ENCODE assay signal across 8 mouse cellular contexts in genomic region chr6:53958321-53958720, GRCm38 (mm10). TPM values are rescaled to one million over a fixed set of nuclear protein-coding genes. Genes with fewer than 3 reads are reported as not detected.
DNase-seq lines count a peak whose midpoint lies in the region; ATAC-seq and TF ChIP-seq lines count a peak whose summit lies in the region.

No protein-coding gene starts in this region.

- H3K4me1 ChIP-seq in hindbrain, postnatal 0 days (ENCODE audit: insufficient read depth, low read length): no peaks in the 10 kb centered on the region
- peaks cover 10% of the 10 kb centered on the region for H3K4me1 ChIP-seq in megakaryocyte, embryonic 14.5 days

- H3K4me2 ChIP-seq in hindbrain, postnatal 0 days (ENCODE audit: low read depth, low read length): no peak overlapping the region

- peak; percentile 69 for ATAC-seq in hindbrain, postnatal 0 days
- ATAC-seq in erythroblast, adult 5-6 weeks (replicated peaks; ENCODE audit: low FRiP score, poor library complexity, severe bottlenecking): no peak

- TF ChIP-seq CTCF in gastrocnemius, adult 2 months (IDR thresholded peaks at IDR 0.05): peak; percentile 92
- TF ChIP-seq CTCF in hindbrain, postnatal 0 days (IDR thresholded peaks at IDR 0.05; ENCODE audit: low read depth): peak; percentile 95
- TF ChIP-seq CTCF in left cerebral cortex, adult 2 months (IDR thresholded peaks at IDR 0.05): peak; percentile 88

- H3K4me3 ChIP-seq in gastrocnemius, adult 2 months: peak overlapping the region; percentile 45
- H3K4me3 ChIP-seq in hindbrain, postnatal 0 days (ENCODE audit: low read length): no peak overlapping the region
- H3K4me3 ChIP-seq in left cerebral cortex, adult 2 months: 0 out of 2 replicates have a peak overlapping the region, but pooled peaks have one; percentile 21
- H3K4me3 ChIP-seq in megakaryocyte, embryonic 14.5 days (replicated peaks): peak overlapping the region; percentile 84

- no peaks in the 10 kb centered on the region for H3K27me3 ChIP-seq in hindbrain, postnatal 0 days (ENCODE audit: insufficient read depth, low read length)
- peaks cover 23% of the 10 kb centered on the region for H3K27me3 ChIP-seq in megakaryocyte, embryonic 14.5 days (replicated peaks)

- WGBS in hindbrain, postnatal 0 days: 9% methylated on average over 7 of the region's 7 CpGs

- no peaks in the 10 kb centered on the region for H3K9me3 ChIP-seq in hindbrain, postnatal 0 days (ENCODE audit: low read length)
- H3K9me3 ChIP-seq in megakaryocyte, embryonic 14.5 days: no peaks in the 10 kb centered on the region

- no peaks in the 10 kb centered on the region for H3K36me3 ChIP-seq in hindbrain, postnatal 0 days (ENCODE audit: insufficient read depth, low read length)
- H3K36me3 ChIP-seq in megakaryocyte, embryonic 14.5 days (replicated peaks; ENCODE audit: low read length): no peaks in the 10 kb centered on the region

- no peak overlapping the region for H3K27ac ChIP-seq in gastrocnemius, adult 2 months
- no peak overlapping the region for H3K27ac ChIP-seq in hindbrain, postnatal 0 days
- no peak overlapping the region for H3K27ac ChIP-seq in left cerebral cortex, adult 2 months

- H3K9ac ChIP-seq in hindbrain, postnatal 0 days (replicated peaks; ENCODE audit: low read length): no peak overlapping the region

- intact Hi-C loops in gastrocnemius, adult 2 months (cut with DNase I): loop anchor here (1.0 to 5.0 kb wide), 3 partner anchors 161 to 269 kb away; no protein-coding TSS in a partner anchor
- intact Hi-C loops in left cerebral cortex, adult 2 months (cut with DNase I): loop anchor here (1.0 to 2.0 kb wide), 2 partner anchors 177 to 270 kb away; no protein-coding TSS in a partner anchor

- DNase-seq in ZHBTc4 (ENCODE audit: low read depth, low spot score): peak; percentile 90
- peak; percentile 76 to 84 for DNase-seq in cerebellum, postnatal 36 days
- DNase-seq in gastrocnemius, adult 2 months: peak; percentile 87
- peak; percentile 90 for DNase-seq in hindbrain, postnatal 0 days (ENCODE audit: low spot score)
- DNase-seq in left cerebral cortex, adult 2 months (ENCODE audit: extremely low spot score in 1 of 2, low spot score in 2 of 2): peak; percentile 73 to 75
- DNase-seq in right cerebral cortex, postnatal 4 days: peak; percentile 88

RNA-seq across cellular contexts. Expression of gene Cpvl, which starts 20.1 kb away (rescaled TPM):
- not detected for total RNA-seq in gastrocnemius, adult 2 months (2021)
- total RNA-seq in hindbrain, postnatal 0 days (2014; rRNA removed): not detected in 2 replicates
- polyA plus RNA-seq in hindbrain, postnatal 0 days (2015; fragmentation: Nextera tagmentation; extraction: Ambion mirVana): 0.15 and 0.19 TPM in 2 replicates
- not detected for total RNA-seq in left cerebral cortex, adult 2 months (2021)
- not detected in 2 replicates for polyA plus RNA-seq in megakaryocyte, embryonic 14.5 days (2012; ENCODE audit: insufficient read depth, low replicate concordance)
- not detected in 2 replicates for total RNA-seq in erythroblast, adult 5-6 weeks (2015; ENCODE audit: low replicate concordance)
- not detected in 2 replicates for total RNA-seq in erythroblast, adult 5-6 weeks (2017; ENCODE audit: low replicate concordance)
